Mouse (Mus musculus): ENCODE measurements at regions not wholly inside any gene's neighbourhood (a gene's known extent, or its start where the extent isn't known, plus 50 kb on each side); places are given as distances from the start of the nearest gene placed in this dataset.

DNA sequence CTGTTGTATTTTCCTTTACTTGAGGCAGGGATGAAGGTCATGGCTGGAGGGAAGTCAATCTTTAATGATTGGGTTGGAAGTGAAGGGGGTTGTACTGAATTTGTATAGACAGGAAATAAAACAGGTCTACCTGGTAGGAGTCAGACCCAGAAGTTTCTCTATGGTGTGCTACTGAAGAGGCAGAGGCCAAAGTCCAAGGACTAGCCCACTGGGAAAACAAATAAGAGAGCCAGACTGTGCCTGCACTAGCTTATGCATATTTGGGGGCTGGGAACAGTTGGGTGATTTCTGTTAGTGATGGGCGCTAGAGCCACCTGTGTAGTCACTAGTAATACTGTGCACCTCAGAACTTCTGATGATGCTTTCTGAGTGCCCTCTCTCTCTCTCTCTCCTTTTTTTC lies 203.7 kb downstream of the Dusp6 start:
- DNase-seq (ENCODE audit: low read depth) = no peak

DNA sequence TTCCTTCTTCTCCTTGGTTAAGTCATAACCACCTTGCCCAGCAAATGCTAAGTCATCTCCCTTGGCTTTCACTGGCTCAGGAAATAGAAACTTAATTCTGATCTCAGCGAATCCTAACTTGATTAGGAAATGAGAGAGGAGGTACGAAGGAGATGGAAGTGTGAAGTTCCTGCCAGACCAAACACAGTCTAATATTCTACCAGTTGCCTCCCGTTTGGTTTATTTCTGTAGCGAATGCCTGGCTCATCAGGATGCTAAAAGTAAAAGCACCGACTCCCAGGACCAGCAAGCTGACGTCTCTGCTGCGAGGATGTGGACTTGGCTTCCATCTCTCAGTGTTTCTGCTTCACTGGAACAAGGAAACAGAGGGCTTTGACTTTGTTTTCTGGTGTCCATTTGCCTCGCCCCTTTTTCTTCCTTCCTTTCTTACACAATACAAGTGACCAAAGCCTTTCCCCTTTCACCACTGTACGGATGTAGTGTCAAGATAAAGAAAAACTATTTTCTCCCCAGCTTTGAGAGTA lies 204.3 kb downstream of the Dusp6 start:
- no peak for DNase-seq (ENCODE audit: low read depth)

DNA sequence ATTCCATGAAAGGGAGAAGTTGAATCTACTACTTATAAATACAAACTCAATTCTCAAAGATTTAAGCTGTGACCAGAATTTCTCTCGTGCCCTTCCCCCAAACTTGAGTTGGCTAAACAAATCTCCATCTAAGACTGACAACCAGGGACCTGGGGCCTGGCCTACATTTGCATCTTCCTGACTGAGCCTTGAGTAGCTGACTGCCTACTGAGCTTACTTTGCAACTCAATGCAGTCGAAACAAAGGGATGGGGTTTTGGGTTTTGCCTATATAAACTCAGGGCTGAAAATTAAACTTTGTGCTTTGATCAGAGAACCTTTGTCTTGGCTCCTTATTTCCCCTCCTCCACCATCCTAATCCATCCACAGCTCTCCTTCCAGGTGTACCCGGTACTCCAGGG lies 205.9 kb downstream of the Dusp6 start:
- DNase-seq (ENCODE audit: low read depth) = no peak

DNA sequence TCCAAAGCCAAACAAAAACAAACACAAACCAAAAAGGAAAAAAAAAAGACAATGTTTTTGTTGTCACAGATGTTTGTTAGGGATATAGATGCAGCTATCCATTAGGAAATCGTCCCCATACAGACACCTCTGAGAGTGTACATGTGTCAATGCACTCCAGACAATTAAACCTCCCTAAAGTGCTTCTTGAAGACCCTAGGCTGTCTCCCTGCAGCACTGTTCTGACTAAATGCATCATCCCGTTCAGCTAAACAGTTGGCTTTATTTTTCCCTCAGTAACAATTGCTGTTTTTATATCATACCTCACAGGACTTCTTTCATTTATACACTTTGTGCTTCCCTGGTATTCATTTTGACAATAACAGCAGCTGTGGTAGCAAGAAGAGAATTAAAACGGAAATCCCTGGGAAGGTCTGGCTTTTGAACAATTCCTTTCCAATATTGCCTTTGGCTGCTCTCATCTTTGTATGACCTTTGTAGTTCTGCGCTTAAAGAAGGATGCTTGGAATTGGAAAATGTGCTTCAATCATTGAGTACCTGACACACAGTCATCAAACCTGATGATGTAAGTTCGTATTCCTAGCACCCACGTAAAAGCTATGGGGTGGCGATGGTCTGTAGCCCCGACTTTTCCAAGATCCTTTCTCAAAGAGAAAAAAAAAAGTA lies 208.9 kb downstream of the Dusp6 start:
- DNase-seq (ENCODE audit: low read depth) = no peak

DNA sequence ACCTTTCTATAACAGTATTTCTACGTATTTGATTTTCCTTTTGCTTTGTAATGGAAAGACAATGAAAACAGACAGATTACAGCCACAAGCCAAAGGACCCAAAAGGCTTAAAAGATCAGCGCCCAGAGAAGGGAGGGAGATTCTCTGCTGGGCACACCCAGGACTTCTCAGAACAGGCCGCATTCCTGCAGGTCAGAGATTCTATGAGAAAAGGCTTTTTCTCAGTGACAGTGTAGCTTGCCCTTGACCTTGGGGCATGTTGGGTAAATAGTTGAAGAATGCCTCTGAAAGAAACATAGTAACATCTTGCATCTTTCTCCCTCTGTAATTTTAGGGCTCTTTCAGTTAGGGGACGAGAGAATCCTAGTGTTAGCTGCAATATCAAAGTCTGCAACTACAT lies 209.8 kb downstream of the Dusp6 start:
- no peak for DNase-seq (ENCODE audit: low read depth)

DNA sequence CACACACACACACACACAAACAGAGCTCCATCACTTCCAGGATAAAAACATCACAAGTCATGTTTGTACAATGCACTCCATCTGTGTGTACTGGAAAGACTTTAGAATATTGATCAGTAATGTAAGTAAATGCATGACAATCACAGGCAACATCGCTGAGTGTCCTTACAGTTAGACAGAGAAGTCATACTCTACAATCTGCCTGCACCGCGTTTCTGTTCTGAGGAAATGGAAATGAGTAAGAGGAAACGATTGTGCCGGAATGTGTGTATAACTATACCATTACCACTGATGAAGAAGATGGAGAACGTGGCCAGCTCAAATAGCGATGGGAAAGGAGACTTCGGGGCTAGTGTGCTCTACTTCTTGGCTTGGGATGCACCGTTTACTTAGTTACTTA lies 210.7 kb downstream of the Dusp6 start:
- DNase-seq (ENCODE audit: low read depth) = no peak

DNA sequence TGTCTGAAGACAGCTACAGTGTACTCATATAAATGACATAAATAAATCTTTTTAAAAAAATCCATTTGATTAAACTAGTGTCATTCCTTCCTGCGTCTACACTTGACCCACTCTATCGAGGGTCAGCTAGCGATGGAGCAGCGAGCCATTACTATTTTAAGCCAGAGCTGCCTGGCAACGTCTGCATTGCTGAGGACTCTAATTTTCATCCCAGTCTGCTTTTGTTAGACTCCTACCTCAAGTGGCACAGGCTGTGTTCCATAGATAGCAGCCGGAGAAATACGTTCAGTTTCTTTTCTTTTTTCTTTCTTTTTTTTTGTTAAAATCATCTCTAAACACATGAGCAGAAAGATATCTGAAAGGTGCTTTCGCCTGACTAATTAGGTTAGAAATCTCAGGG lies 211.5 kb downstream of the Dusp6 start:
- DNase-seq (ENCODE audit: low read depth) = no peak

DNA sequence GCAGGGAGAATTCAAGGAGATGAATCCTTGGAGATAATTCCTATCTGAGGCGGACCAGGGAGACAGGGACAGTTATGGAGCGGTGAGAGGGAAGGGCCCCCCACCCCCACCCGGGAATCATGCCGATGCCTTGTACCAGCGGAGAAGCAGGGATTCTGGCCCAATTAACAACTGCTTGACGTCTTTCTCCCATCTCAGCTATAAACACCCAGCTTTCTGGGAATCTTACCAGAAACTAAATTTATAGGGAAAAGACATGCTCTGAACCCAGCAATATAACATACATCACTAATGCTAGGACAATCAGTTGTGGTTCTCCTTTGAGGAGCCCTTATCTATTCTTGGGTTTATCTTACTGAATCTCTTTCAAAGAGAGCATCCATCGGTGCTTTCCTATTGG lies 213.2 kb downstream of the Dusp6 start:
- no peak for DNase-seq (ENCODE audit: low read depth)

DNA sequence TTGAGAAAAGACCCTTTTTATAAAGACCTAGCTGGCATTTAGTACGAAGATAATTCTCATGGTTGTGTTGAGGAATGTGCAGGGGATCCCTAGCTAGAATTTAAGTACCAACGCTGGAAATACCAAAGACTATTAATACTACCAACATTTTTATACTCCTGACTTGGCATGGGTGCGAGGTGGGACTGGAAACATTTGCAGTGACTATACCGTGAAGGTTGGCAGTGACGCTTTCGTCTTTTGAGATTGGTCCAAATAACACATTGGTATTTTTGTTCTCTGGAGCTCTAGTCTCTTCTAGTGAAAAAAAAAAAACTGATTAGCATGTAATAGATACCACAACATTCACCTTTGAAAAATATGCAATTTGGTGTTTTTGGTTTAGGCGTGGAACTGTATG lies 213.7 kb downstream of the Dusp6 start:
- no peak for DNase-seq (ENCODE audit: low read depth)

DNA sequence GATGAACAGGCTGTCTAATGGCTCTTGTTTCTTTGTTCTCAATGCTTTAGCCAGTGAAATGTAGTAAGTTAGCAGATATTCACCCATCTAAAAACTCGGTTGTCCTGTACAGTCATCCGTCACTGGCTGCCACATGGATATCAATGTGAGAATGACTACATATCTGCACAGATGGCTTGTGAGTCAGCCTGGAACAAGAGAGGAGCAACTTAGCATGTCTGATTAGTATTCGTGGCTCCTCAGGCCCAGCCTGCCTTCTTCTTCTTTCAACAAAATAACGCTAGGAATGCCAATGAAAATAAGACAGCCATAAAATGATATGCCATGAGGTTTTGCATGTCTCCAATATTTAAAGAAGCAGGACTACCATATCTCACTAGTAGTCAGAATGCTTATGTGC lies 217.5 kb downstream of the Dusp6 start:
- DNase-seq (ENCODE audit: low read depth) = no peak

DNA sequence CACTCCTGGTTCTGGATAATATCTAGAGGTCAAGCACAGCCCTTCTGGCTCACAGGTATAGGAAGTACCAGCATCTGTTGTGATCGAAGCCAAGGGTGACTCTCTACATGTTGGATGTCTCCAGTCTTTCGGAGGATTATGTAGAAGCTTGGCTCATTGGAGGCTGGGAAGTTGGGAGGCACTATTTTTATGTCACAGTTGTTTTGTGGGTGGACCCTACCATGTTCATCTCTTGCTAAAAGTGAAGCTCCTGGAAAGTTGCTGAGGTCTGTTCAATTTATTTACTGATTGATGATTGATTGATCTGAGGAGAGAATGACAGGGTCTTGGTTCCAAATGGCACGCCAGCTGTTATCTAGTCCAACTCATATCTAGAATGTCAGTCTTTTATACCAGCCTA lies 219.0 kb downstream of the Dusp6 start:
- no peak for DNase-seq (ENCODE audit: low read depth)

DNA sequence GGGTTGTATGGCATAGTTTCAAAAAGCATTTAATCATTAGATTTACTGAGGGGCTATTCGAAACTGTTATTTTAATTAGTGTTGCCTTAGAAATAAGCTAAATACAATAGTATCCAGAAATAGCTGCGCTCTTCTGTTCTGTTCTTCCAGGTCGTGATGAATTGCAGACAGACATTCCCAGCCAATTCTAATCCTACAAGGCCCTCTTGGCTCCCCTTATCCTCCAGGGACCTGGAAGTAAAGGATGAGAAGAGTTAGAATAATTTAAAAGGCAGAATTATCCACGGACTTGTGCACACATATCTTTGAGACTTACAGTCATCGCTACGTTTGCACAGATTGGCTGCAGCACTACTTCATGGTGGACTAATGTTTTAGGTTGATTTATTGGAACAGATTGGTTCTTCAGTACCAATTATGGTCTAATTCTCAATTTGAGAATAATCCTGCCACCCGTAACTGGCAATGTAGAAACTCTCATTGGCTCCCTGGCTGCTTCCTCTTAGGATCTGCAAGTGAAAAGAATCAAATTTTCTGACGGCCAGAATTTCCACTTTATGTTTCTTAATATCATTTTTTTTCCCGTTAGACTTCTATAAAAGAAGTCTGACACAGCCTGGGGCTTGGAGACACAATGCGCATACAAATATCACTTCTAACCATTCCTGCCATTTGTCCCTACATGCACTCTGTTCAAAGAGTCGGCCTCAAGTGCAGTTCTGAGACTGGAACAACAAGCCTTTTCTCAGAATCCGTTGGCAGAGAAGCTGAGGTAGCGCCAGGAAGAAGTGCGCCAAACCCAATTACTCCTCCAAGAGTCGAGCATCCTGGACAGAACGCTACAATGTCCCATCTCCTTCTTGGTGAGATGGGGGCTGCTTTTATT lies 225.4 kb downstream of the Dusp6 start:
- no peak for DNase-seq (ENCODE audit: low read depth)

DNA sequence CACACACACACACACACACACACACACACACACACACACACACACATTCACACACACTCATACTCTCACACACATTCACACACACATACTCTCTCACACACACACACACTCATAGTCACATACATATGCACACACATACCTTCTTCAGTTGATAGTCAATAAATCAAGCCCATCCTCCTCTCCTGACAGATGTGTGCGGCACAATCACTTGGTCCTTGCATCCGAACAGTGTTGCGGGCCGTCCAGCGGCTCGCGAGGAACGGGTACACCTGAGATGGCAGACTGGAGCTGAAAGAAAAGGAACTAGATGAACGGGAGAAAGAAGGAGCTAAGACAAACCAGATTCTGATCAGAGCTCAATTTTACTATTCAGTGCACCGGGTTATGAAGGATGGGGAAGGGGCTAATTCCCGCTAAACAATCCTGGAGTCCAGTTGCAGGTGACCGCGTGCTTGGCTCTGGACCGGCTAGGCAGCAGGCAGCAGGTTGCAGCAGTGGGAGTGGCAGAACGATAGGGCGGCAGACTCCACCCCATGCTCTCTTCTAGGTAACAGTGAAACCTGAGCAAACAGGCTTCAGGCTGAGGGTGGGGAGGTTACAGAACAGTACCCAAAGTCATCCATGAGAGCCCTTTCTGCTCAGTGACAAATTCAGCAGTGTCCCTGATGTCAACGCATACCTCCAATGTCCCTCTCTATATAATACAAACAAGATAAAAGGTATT lies 247.8 kb downstream of the Csl start:
- DNase-seq (ENCODE audit: low read depth) = no peak

DNA sequence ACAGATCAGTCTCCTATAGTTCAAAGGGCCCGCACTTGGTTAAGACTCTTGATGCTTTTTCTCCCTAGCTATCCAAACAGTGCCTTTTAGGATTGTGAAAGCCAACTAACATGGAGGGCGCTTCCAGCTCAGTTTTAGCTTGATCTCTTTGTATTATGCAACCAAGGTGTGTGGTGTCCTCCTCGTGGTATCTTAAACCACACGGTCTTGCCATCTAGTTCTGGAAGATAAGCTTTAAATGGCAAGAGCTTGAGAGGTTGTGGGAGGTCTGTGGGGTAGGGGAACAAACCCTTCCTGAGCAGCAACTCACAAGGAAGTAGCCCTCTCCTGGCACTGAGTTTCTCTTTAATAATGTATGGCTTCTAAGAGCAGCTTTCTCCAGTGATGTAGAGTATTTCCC lies 241.5 kb downstream of the Csl start:
- DNase-seq (ENCODE audit: low read depth) = no peak

DNA sequence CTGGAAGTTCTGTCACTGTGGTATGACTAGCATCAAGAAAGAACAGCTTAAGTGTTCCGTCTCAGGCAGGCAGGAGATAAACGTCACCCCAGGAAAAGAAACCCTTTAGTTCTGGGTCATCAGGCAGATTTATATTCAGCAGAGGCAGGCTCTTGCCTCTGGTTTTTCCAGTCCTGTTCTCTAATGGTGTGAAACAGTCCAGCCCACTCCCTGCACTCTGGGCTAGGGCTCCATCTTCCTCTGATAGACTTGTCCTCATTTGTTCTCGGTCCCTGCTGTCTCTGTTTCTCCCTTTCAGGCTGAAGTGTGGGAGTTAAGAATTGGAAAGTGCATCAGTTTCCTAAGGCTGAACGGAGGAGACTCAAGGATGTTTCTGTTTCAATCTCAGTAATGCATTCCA lies 240.0 kb downstream of the Csl start:
- no peak for DNase-seq (ENCODE audit: low read depth)

DNA sequence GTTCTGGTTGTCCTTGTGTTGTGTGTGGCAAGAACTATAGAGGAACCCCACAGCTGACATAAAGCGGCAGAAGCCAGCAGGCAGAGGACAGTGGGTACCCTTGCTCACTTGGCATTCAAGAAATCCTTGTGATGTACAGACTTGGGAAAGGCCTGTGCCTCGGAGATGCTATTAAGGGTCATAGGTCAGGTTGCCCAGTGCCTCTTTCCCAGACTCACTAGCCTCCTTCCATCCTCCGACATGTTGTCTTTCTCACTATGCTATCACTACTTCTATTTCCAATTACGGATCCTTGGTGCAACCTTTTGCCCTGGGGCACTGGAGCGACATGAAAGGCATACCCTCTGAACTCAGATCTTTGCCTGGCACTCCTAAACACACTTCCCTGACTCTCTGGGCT lies 235.6 kb downstream of the Csl start:
- DNase-seq (ENCODE audit: low read depth) = no peak

DNA sequence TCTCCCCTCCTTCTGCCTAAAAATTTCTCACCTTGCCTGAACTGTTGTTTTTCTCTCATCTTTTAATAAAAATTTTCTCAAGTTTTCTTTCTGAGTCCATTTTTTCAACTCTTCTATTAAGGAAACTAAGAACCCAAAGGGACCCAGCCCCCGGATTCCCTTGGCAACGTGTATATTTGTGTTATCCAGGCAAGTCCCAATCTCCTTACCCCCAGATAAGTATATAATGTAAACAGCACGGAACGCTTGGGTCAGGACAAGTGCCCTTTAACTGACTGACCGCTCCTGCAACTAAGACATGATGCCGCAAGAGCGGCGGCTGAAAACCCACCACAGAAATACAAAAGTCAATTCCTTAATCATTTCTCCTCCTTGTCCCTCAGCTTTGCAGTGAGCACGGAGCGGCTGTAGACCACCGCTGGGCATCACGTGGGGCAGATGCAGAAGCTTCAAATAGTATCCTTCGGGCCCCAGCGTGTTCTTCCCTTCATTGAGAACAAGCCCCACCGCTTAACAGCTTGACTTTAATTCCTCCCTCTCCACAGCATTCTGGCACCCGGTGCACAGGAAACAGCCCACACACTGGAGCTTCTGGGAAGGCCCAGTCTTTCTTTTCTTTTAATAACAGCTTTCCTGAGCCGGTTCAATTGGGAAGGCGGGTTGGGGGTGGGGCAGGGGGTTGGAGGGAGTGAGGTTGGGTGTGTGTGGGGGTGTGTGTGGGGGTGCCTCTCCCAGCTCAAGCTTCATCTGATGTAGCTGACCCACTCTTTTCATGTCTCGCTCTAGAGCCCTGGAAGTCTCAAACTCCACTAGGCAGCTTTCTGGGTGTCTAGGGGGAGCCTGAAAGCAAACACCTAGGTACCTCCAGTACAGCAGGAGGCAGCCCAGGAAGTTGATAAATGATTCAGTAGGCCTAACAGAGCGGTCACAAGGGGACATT lies 234.9 kb downstream of the Csl start:
- DNase-seq (ENCODE audit: low read depth) = no peak

DNA sequence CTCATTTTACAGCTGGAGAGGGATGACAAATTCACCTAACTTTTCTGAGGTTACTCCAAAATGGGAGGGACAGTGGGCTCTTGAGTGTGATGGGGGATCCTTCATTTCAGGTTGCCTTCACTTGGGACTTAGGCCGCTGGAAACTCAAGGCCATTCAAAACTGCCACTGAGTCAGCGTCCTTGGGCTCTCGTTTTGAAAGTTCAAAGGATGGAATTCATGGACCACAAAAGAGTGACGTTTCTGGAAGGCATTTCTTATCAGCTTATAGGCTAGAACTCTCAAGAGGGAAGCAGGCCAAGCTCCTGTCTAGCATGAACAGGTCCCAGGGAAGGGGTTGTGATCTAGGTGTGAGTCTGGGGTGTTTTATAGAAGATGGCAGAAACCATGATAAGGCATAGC lies 233.3 kb downstream of the Csl start:
- DNase-seq (ENCODE audit: low read depth) = no peak

DNA sequence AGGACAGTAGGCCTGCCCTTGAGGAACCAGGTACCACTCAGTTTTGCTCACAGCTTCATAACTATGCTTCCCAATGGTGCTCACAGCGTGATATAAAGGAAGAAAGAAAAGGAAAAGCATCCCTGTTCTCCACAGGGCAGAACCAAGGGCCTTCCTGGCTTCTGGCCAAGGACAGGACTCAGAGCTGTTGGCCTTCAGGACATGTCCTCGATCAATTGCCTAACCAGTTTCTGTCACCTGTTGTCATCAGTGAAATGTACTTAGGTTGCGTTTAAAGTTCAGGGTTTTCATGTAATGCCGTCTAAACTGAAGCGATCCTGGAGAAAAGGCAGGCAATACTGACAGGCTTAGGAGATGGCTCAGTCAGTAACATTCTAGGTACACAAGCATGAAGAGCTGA lies 232.9 kb downstream of the Csl start:
- no peak for DNase-seq (ENCODE audit: low read depth)

DNA sequence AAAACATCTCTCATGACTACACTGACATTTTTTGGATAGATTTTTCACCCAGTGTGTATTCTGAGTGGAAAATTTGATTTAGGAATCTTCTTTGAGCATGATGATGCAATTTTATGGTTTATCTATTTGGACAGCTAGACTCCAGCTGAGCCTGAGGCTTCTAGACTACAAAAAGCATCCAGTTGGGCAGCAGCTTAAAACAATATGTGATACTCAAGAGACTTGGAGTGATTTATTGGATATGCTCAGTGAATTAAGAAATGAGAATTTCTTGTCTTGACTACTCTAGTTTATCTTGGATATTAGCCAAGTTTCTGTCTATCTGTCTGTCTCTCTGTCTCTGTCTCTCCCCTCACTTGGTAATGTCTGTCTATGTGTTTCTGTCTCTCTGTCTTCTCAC lies 228.4 kb downstream of the Csl start:
- no peak for DNase-seq (ENCODE audit: low read depth)

DNA sequence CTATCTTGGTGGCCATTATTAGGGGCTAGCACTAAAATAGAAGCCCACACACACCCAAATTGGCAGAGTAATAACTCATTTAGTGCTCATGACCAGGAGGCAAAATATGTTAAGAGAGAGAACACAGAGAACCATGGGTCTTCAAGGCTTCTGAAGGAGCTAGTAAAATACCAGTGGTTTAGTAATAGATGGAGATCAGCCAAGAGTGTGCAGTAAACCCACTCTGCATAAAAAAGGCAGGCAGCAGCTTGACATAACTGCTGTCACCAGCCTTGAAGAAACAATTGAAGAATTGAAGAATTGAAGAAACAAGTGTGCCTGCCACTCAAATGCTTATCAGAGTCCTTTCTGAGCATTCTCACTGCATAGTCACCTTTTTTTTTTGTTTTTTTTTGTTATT lies 227.9 kb downstream of the Csl start:
- DNase-seq (ENCODE audit: low read depth) = no peak

DNA sequence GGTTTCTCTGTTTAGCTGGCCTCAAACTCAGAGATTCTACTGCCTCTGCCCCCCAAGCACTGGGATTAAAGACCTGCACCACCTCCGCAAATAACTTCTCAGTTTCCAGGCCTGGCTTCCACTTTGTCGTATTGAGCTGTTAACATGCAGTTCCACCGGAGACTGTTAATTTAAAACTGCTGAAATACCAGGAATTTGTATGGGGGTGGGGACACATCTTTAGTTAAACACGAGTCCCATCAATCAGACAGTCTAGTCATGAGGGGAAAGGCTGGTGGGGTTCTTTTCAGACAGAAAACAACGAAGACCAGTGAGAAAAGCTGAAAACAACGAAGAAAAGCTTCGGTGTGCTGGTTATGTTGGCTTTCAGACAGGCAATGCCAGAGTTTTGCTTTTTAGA lies 227.5 kb downstream of the Csl start:
- no peak for DNase-seq (ENCODE audit: low read depth)

Measured in fibroblast of lung, adult 2 months (primary cell).